Mouse (Mus musculus) C2C12 (cell line): ENCODE results near the gene Adgrf5.

Experiments used
- CEBPB ChIP-seq: IDR thresholded peaks from one replicate; pipeline ENCODE4 v1.6.1; 2011; ENCODE audit warnings: low read depth, mild to moderate bottlenecking, control low read depth, moderate library complexity
- CTCF ChIP-seq: IDR thresholded peaks from one replicate; pipeline ENCODE4 v1.5.1; 2011; ENCODE audit not compliant: control insufficient read depth, insufficient read depth, insufficient read length
- MAX ChIP-seq: IDR thresholded peaks from one replicate; pipeline ENCODE4 v1.6.1; 2011; ENCODE audit warnings: mild to moderate bottlenecking, control low read depth
- USF1 ChIP-seq: IDR thresholded peaks from one replicate; pipeline ENCODE4 v1.6.1; 2011; ENCODE audit warnings: low read depth, mild to moderate bottlenecking, control low read depth, moderate library complexity

GRCm38 (mm10) chr17:43406321-43406720 is 46.1 kb downstream of the Adgrf5 start:
- TF ChIP-seq MAX (no peak), CTCF (no peak), CEBPB (no peak), USF1 (no peak)
